Mouse (Mus musculus) lung, adult 2 months (tissue): ENCODE data around the gene Smarcc1.

Source experiments
- CTCF ChIP-seq: fragments of 200-500 bp; IDR thresholded peaks from 2 replicates; pipeline ENCODE4 v1.5.1; 2011; ENCODE audit warnings: mild to moderate bottlenecking, low read length, control low read depth; ENCODE audit not compliant: insufficient read depth
- POLR2A ChIP-seq: fragments of 200-500 bp; IDR thresholded peaks from 2 replicates; pipeline ENCODE4 v1.6.1; 2011; ENCODE audit warnings: low read depth, mild to moderate bottlenecking, control low read depth, low read length, borderline replicate concordance; ENCODE audit errors: extremely low read depth

- no peak for TF ChIP-seq CTCF
- TF ChIP-seq POLR2A = no peak
Measured at GRCm38 (mm10) chr9:110205526-110206404, 88.3 kb downstream of the Smarcc1 start.
